Mouse (Mus musculus): ENCODE measurements at regions not wholly inside any gene's neighbourhood (a gene's known extent, or its start where the extent isn't known, plus 50 kb on each side); places are given as distances from the start of the nearest gene placed in this dataset.

GRCm38 (mm10) chr3:154424589-154424988, 94.1 kb upstream of the Lhx8 start:
- Histone ChIP-seq H3K9me3 (replicated peaks; ENCODE audit: low read length) (no peaks in the 10 kb centered on the region), H3K9ac (ENCODE audit: insufficient read depth, low read depth) (no peak overlapping the region), H3K4me1 (ENCODE audit: control insufficient read depth in 1 of 2, insufficient read depth in 2 of 2) (peaks cover 0 to 3% of the 10 kb centered on the region in 2 experiments; a peak in 1 of 4 replicates), H3K27me3 (replicated peaks) (no peaks in the 10 kb centered on the region), H3K79me2 (replicated peaks; ENCODE audit: control insufficient read depth, extremely low read depth, insufficient read depth, poor library complexity, severe bottlenecking) (no peaks in the 10 kb centered on the region), H3K4me3 (replicated peaks in 1 of 3; ENCODE audit: low read depth in 2 of 3, low read length in 2 of 3, poor library complexity in 1 of 3) (no peak overlapping the region), H3K27ac (ENCODE audit: insufficient read depth, low read depth) (no peak overlapping the region), H3K36me3 (replicated peaks in 1 of 2; ENCODE audit: control insufficient read depth in 1 of 2, insufficient read depth in 1 of 2, low read length in 1 of 2) (no peaks in the 10 kb centered on the region), H3K4me2 (ENCODE audit: insufficient read depth, low read depth, poor library complexity, severe bottlenecking) (no peak overlapping the region)
- no peak for TF ChIP-seq UBTF (IDR thresholded peaks at IDR 0.05; ENCODE audit: low read depth, low read length)
- no peak for TF ChIP-seq MXI1 (IDR thresholded peaks at IDR 0.05; ENCODE audit: low read depth, low read length)
- TF ChIP-seq ELF1 (IDR thresholded peaks at IDR 0.05; ENCODE audit: low read depth, low read length), result no peak
- no peak for TF ChIP-seq RAD21 (IDR thresholded peaks at IDR 0.05; ENCODE audit: low read depth, low read length)
- no peak for TF ChIP-seq ZNF384 (IDR thresholded peaks at IDR 0.05; ENCODE audit: low read depth, low read length)
- TF ChIP-seq MYC (IDR thresholded peaks at IDR 0.05; ENCODE audit: low read depth, low read length), result no peak
- no peak for TF ChIP-seq USF2 (conservative IDR thresholded peaks at IDR 0.05; ENCODE audit: low read depth, low read length)
- no peak for TF ChIP-seq ZKSCAN1 (IDR thresholded peaks at IDR 0.05; ENCODE audit: borderline replicate concordance, low read depth, low read length)
- no peak for TF ChIP-seq CTCF (conservative IDR thresholded peaks at IDR 0.05 in 1 of 2, IDR thresholded peaks at IDR 0.05 in 1 of 2; ENCODE audit: low read depth in 2 of 2, low read length in 2 of 2)
- TF ChIP-seq JUN (IDR thresholded peaks at IDR 0.05; ENCODE audit: insufficient read depth, low read depth, low read length), result no peak
- no peak for TF ChIP-seq POLR2AphosphoS2 (IDR thresholded peaks at IDR 0.05; ENCODE audit: low read depth, low read length)
- no peak for TF ChIP-seq SIN3A (IDR thresholded peaks at IDR 0.05; ENCODE audit: low read length)
- no peak for TF ChIP-seq TCF12 (IDR thresholded peaks at IDR 0.05; ENCODE audit: low read depth, low read length)
- TF ChIP-seq PAX5 (IDR thresholded peaks at IDR 0.05; ENCODE audit: low read length), result no peak
- DNase-seq (ENCODE audit: extremely low read depth), result no peak
- dilution Hi-C loops (cut with MboI; ENCODE audit: extremely low pct_ligation_motif_present, extremely low pct_unique_long_range_greater_than_20kb, low sequenced_read_pairs) (no loop called here), in situ Hi-C loops (cut with MboI; ENCODE audit: low pct_ligation_motif_present, low pct_unique_long_range_greater_than_20kb, low sequenced_read_pairs) (no loop called here)

GRCm38 (mm10) chr3:154421461-154421950, 91.0 kb upstream of the Lhx8 start:
- in situ Hi-C loops (cut with MboI; ENCODE audit: low pct_ligation_motif_present, low pct_unique_long_range_greater_than_20kb, low sequenced_read_pairs), result no loop called here

More at GRCm38 (mm10) chr3:154421461-154421950, 91.0 kb upstream of the Lhx8 start:
- H3K9me3 ChIP-seq (replicated peaks; ENCODE audit: low read length), result no peaks in the 10 kb centered on the region
- no peaks in the 10 kb centered on the region for H3K36me3 ChIP-seq (replicated peaks in 1 of 2; ENCODE audit: control insufficient read depth in 1 of 2, insufficient read depth in 1 of 2, low read length in 1 of 2)
- no peak overlapping the region for H3K27ac ChIP-seq (ENCODE audit: insufficient read depth, low read depth)
- no peaks in the 10 kb centered on the region for H3K79me2 ChIP-seq (replicated peaks; ENCODE audit: control insufficient read depth, extremely low read depth, insufficient read depth, poor library complexity, severe bottlenecking)
- no peak for DNase-seq (ENCODE audit: extremely low read depth)
- no peaks in the 10 kb centered on the region for H3K27me3 ChIP-seq (replicated peaks)
- no peak overlapping the region for H3K4me2 ChIP-seq (ENCODE audit: insufficient read depth, low read depth, poor library complexity, severe bottlenecking)
- TF ChIP-seq JUN (IDR thresholded peaks at IDR 0.05; ENCODE audit: insufficient read depth, low read depth, low read length) (no peak), POLR2A (IDR thresholded peaks at IDR 0.05; ENCODE audit: low read depth, low read length) (no peak), MAX (IDR thresholded peaks at IDR 0.05; ENCODE audit: low read length) (no peak), BHLHE40 (IDR thresholded peaks at IDR 0.05; ENCODE audit: low read depth, low read length) (no peak), RAD21 (IDR thresholded peaks at IDR 0.05; ENCODE audit: low read depth, low read length) (no peak), MEF2A (IDR thresholded peaks at IDR 0.05; ENCODE audit: borderline replicate concordance, low read depth, low read length) (no peak), CHD2 (IDR thresholded peaks at IDR 0.05; ENCODE audit: low read length) (no peak), SMC3 (IDR thresholded peaks at IDR 0.05; ENCODE audit: low read depth, low read length) (no peak), CTCF (conservative IDR thresholded peaks at IDR 0.05 in 1 of 2, IDR thresholded peaks at IDR 0.05 in 1 of 2; ENCODE audit: low read depth in 2 of 2, low read length in 2 of 2) (no peak), NELFE (IDR thresholded peaks at IDR 0.05; ENCODE audit: low read depth, low read length) (no peak), ELF1 (IDR thresholded peaks at IDR 0.05; ENCODE audit: low read depth, low read length) (no peak), USF1 (IDR thresholded peaks at IDR 0.05; ENCODE audit: low read depth, low read length) (no peak), MAFK (IDR thresholded peaks at IDR 0.05; ENCODE audit: insufficient replicate concordance, low read length) (no peak), NRF1 (IDR thresholded peaks at IDR 0.05; ENCODE audit: low read depth, low read length) (no peak), RCOR1 (conservative IDR thresholded peaks at IDR 0.05; ENCODE audit: low read depth, low read length) (no peak), ZC3H11A (IDR thresholded peaks at IDR 0.05; ENCODE audit: low read depth, low read length) (no peak)
- H3K9ac ChIP-seq (ENCODE audit: insufficient read depth, low read depth), result no peak overlapping the region
- H3K4me3 ChIP-seq (replicated peaks in 1 of 3; ENCODE audit: low read depth in 2 of 3, low read length in 2 of 3, poor library complexity in 1 of 3), result no peak overlapping the region
- no peaks in the 10 kb centered on the region for H3K4me1 ChIP-seq (ENCODE audit: control insufficient read depth in 1 of 2, insufficient read depth in 2 of 2)
- dilution Hi-C loops (cut with MboI; ENCODE audit: extremely low pct_ligation_motif_present, extremely low pct_unique_long_range_greater_than_20kb, low sequenced_read_pairs), result no loop called here

All from CH12.LX (cell line).